Mouse (Mus musculus) heart, adult 11 months (tissue): ENCODE measurements at regions not wholly inside any gene's neighbourhood (a gene's known extent, or its start where the extent isn't known, plus 50 kb on each side); places are given as distances from the start of the nearest gene placed in this dataset.

Source experiments
- DNase-seq: peaks from one replicate; pipeline ENCODE4 v3.0.0; 2022

DNA sequence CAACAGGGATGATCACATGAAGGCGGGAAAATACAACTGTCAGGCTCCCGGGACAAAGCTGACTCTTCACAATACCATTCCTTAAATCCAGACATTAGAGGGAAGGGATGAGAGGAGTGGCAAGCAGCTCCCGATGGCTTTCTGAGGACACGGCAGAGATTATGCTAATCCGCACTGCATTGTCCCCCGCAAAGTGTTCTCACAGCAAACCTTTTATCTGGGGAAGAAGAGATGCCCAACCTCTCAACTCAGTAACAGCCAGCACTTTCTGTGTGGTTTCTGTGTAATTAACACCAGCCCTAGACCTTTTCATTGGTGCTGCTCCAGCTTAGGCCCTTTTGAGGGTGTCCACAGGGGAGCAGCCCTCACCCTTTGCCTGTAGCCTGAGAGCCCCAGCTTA lies 137.9 kb downstream of the Barhl2 start:
- no peak for DNase-seq

DNA sequence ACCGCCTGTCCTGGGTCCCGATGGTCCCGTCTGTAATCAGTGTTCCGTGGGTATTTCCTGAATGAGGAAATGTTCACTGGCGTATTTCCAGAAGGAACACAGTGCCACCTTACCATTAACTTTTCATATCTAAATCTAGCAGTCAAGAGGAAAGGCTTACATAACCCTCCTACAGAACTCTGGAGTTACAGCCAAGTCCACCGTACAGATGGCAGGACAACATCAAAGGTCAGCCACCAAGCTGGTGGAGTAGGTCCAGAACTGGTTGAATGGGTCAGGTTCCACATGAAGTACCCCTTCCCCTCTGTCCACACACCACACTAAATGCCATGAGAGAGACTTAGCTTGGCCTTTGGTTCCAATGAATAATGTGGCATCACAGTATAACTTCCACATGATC lies 139.7 kb downstream of the Barhl2 start:
- no peak for DNase-seq

DNA sequence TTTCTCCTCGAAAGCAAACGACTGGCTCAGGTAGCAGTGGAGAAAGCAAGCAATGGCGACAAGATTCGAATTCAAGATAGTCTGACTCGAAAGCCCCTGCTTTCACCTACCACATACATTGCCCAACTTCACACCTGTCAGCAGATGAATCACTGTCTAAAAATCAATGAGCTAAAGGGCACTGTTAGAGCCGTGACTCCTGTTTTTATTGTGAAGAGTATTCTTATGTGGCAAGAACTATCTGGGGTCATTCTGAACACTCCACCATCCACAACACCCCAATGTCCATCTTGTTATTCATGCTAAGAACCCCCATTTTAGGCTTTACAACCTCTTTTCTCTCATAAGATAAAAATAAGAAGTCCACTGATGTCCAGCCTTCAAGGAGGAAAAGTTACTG lies 144.1 kb downstream of the Barhl2 start:
- DNase-seq = peak; percentile 43

DNA sequence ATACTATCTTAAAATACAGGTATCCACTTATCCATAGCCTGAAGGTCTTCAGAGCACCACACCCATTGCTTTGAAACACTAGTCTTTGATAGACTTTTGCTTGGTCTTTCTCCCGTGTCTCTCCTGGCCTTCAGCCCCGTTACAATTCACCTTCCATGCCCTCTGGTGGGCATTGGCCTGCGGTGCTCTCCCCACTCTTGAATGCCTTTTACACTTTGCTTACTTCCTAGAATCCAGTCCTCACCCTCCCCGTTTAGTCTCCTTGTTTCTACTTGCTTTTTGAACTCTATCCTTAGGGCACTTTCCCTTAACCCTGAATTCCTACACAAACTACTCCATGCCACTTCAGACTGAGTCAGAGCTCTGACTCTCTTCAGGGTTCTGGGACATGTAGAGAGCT lies 156.6 kb downstream of the Barhl2 start:
- DNase-seq = peak; percentile 43

DNA sequence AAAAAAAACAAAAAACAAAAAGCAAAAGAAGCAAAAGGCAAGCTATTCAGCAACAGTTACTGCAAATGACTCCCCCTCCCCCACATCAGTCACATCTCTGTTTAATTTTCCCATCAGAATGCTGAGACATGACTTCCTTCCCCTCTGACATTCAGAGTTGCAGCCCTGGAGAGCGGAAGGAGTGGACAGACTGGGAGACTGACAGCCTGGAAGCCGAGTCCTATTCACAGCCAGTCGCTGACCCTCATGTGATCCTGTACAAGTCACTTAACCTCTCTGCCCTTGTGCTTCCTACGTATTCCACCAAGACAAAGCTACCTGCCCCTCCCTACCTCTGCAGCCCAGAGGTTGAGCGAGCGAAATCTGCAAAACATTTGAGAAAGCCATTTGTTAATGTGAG lies 161.2 kb downstream of the Barhl2 start:
- peak; percentile 55 for DNase-seq

DNA sequence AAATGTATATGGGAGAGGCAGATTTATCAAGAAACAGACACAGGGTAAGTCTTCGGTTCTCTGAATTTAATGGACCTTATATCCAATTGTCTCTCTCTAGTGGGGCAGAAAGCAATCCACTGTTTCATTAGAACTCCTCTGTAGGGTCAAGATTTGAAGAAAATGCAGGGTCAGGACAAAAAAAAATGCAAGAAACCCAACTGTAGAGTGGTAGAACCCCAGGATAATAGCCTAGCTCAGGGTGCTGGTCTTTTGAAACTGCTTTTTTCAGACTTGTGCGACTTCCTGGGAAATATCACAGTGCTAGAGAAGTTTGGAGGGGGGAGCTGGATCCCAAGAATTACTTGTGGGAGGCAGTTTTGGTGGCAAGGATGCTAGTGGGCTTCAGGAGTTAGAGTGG lies 162.0 kb downstream of the Barhl2 start:
- DNase-seq = peak; percentile 41

DNA sequence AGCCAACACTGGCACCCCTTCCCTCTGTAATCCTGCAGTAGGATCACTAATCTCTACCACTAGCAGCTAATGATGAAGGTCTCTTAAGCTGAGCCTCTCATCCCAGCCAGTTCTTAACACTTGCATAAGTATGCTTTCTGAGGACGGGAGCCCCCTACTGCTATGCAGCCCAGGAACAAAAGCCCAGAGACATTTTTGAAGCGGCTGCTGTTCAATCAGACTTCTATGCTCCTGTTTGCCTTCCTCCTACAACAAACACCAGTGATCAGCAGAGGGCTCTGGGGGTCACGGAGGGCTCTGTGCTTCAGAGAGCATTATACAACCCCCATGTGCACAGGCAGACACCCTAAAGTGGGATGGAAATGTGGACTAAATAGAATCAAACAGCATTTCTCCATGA lies 162.4 kb downstream of the Barhl2 start:
- DNase-seq = peak; percentile 46

DNA sequence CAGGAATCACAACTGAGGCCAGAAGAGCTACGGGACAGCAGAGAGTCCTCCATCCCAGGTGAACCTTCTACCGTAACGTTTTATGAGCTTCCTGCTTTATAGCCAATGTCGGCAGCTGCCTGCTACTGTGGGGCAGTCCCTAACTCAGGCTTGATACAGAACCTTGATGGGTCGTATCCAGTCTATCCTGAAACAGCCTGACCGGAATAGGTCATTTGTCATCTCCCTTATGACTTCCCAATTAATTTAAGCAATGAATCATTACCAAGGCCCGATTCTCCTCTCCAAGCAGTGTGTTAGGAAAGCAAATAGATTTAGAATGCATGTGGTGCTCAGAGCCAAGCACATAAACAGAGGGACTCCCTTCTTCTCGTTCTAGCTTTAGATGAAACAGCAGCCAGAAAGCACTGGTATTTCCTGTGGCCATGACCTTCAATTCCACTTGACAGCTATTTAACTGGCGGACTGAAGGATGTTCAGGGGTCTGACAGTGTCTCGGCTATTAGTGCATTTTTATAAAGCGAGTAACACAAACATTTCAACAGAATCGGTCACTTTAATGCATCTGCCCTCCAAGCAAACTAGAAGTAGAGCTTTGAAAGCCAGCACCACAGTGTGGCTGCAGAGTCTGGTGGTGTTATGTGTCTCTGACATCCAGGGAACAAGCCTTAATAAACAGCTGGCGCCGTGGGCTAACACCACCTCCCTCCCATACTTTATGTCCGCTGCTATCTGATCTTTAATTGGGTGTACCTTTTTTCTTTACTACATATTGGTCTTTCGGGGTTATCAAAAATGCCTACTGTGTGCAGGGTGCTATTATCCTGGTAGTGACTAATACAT lies 165.4 kb downstream of the Barhl2 start:
- peak; percentile 64 for DNase-seq

DNA sequence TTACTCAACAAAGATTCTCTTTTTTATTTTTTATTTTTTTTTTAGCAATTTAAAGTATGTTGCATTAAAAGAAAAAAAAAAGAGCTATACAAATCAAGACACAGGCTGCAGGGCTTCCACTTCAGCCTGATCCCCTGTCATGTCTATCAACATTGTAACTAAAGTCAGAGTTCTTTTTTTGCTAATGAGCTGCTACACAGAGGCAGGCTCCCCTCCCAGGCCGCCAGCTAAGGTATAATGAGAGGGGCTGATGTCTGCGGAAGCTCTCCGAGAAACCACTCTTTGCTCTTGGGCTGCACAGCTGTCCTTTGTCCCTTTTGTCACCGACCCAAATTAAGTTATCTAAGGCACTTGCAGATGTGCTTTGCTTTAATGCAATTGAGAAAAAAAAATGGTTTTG lies 172.8 kb downstream of the Barhl2 start:
- DNase-seq = peak; percentile 39

DNA sequence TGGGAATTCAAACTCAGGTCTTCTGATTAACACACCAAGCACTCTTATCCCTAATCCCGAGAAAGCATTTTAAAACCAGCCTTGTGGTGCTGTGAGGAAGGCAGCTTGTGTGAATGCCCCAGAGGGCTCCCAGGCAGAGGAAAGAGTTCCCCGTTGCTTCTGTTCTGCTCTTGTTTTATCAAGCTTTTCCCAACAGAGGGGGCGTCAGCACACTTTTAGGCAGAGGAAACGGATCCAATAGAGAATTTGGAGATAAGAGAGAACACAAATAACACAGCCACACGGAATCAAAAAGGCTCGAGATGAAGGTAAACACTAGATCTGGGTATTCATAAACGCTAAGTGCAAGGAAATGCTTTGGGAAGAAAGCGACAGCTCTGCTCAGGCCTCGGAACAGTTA lies 173.2 kb downstream of the Barhl2 start:
- DNase-seq = peak; percentile 44

DNA sequence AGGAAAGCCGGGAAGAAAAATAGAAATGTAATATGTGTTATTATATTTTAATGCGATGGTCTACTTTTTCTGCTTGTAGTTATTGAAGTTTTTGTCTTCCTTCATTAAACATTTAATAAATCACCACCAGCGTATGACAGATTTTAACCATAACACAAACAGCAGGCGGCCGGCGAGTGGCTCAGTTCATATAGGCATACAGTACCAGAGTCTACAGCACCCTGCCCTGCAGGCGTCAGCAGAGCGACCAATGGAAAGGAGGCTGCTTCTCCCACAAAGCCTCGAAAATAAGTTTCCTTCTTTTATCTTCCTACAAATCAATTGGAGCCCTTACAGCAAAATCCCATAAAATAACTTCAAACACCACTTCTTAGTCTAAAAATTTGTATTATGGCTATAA lies 175.3 kb downstream of the Barhl2 start:
- DNase-seq = peak; percentile 25

DNA sequence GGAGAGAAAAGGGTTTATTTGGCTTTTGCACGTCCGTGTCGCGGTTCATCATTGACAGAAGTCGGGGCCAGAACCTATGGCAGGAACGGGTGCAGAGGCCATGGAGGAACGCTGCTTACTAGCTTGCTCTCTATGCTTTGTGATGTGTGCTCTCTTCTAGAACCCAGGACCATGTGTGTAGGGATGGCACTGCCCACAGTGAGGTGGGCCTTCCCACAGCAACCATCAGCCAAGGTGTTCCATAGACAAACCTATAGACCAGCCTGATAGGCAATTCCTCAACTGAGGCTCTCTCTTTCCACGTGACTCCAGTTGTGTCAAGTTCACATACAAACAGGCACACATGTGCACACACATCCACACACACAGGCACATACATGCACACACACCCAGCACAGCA lies 180.2 kb downstream of the Barhl2 start:
- DNase-seq = no peak

DNA sequence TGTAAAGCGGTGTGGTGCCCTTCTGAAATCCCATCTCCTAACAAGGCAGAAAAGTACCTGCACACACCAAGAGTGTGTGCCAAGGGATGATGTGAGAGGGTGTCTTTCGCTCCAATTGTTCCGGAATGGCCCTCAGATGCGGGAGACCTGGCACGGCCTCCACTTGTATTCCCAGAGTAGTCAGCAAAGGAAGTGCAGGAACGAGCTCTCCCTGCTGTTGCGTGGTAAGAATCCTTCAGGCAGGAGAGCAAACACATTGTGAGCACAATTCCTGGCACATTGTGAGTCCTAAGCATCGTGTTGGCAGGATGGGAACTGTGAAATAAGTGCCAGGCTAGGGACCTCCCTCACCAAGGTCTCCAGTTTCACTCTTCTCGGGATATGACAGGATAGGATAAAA lies 180.7 kb downstream of the Barhl2 start:
- no peak for DNase-seq

DNA sequence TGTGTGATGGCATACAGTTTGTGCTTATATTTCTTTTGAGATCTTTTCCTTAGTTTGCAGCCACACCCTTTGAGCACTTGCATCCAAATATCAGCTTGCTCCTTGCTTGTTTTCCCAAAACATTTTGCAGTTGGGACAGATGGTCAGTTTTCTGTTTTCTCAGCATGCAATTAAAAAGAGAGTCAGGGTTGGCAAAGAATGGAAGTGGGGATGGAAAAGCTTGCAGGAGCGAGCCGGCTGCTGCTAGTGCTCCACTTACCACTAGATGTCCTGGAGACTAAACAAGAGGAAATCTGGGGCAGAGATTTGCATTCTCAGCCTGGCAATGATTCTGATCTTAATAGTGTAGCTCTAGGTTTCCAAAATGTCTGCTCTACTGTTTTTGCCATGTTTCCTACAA lies 181.8 kb downstream of the Barhl2 start:
- no peak for DNase-seq

DNA sequence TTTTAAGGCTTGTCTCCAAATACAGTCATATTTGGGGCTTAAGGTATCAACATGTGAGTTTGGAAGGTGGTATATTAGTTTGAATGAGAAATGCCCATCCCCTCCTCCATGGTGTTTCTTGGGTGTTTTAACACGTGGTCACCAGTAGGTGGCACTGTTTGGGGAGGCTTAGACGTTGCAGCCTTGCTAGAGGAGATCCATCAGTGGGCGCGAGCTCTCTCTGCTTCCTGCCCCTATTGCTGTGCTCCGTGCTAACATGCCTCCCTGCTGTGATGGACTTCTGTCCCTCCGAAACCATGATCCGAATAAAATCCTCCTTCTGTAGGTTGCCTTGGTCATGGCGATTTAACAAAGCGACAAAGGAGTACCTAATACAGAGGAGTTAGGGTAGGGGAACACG lies 183.3 kb downstream of the Barhl2 start:
- no peak for DNase-seq

DNA sequence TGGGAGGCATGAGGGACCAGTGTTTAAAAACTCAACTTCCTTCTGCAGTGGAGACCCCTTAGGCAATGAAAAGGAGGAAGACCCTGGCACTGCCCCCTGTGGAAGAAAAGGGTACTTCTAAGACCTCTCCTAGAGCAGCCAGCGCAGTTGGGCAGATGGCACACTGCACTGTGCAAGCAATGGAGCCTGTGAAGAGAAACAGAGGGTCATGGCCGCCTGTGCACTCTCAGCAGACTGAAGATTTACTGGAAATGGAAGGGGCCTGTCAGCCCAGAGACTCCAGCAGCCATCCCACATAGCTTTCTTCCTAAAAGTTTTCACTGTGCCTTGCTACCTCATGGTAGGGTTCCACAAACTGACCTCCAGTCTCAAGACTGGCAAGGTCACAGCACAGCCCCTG lies 193.4 kb downstream of the Barhl2 start:
- DNase-seq = no peak

DNA sequence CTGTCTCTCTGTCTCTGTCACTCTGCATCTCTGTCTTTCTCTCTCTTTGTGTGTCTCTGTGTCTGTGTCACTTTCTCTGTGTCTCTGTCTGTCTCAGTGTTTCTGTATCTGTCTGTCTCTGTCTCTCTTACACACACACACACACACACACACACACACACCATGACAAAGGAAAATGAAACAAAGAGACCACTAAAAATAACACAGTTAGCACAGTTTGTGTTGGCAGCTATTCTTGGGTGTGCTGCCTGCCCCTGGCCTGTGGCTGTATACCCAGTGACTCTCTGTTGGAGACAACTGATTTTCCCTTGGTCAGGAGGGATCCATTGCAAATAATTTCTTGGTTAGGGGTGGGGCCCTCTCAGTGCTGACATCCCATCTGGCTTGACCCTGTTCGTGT lies 200.8 kb downstream of the Barhl2 start:
- DNase-seq = no peak

DNA sequence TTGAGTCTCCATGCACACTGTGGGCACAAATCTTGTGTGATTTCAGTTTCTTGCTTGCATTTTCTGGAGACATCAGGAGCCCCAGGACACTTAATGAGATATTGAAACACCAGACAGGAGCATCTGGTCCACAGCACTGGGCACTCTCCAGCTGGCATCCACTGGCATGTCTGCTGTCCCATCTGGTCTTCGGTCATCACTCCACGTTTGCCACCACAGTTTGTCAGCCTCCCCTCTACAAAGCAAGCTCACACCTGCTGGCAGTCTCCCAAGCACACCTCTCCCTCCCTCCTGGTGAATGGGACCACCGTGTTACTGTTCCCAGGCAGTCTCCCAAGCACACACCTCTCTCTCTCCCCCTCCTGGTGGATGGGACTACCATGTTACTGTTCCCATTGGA lies 228.8 kb downstream of the Barhl2 start:
- peak; percentile 69 for DNase-seq

DNA sequence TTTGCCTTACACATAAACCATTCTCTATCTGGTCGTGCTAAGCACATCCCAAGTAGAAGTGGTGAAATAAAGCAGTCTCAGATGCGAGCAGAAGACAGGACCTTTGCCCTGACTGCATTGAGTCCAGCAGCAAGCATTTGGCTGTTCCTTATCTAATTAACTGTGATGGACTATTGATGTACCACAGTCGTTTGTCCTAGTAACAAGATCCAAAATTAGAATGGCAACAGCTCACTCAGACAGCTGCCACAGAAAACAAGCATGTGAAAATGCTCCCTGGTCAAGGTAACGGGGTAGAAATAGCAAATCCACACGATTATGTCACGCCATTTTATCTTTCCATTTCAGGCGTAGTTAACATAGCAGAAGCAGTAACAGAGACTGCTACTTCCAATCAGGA lies 233.8 kb downstream of the Barhl2 start:
- DNase-seq = peak; percentile 85

DNA sequence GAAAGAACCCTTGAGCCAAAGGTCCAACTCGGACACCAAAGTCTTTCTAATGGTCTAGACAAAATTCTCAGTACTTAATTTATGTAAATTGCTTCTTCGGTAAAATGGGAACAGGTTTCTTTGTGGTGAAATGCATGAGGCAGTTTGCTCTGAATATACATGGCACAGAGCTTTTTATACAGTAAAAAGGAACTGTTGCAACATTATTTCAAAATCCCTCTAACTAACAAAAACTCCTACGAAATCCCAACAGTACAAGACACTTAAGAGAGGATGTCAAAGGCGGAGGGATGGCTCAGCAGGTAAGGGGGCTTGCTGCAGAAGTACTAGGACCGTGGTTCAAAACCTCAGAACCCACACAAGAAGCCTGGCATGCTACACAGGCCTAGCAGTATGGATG lies 248.4 kb downstream of the Barhl2 start:
- DNase-seq = no peak

DNA sequence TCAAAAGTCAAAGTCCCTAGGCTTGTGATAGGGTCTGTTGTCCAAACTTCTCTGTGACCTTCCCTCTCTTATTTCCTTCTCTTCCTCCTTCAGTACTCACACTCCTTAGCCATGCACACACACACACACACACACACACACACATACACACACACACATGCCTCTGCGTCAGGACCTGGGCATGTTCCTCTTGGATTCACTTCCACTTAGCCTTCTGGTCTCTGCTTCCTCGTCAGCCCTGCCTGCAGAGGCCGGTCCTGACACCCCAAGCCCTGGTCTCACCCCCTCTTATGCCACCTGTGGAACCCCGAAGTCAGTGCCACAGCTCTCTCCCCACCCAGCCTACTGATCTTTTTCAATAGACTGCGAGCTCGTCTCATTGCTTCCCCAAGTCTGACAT lies 250.3 kb downstream of the Barhl2 start:
- peak; percentile 44 for DNase-seq

DNA sequence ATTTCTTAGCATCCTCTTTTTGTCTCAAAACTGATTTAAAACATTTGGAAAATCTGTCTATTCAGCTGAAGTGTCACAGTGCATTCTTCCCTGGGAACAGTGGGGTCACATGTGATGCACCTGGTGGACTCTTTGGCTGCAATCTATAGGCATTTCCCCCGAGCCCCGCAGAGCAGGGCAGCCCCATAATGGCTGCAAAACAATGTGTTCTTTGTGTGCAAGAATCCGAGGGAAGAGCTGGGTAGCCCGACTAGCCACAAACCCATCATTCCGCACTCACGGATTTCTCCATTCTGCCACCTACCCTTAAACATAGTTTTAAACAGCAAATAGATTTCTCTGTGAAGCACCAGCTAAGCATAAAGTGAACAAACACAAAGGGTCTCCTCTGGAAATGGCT lies 252.2 kb downstream of the Barhl2 start:
- peak; percentile 63 for DNase-seq

DNA sequence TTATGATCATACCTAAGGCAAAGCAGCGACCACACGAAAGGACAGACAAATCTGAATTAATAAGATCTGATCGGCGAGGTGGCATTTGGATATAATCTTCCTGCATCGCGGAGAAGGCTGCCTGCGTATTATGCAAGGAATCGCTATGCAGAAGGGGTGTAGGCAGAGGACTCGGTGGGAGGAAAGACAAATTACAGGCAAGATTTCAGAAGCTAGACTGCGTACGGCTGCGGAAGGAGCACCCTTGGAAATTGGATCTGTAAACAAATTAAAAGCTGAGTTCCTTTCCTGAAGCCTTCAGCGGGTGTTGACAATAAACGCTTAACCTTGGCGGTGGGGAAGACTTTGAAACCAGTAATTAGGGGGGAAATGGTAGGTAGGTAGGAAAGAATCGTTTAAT lies 257.3 kb downstream of the Barhl2 start:
- DNase-seq = peak; percentile 49

DNA sequence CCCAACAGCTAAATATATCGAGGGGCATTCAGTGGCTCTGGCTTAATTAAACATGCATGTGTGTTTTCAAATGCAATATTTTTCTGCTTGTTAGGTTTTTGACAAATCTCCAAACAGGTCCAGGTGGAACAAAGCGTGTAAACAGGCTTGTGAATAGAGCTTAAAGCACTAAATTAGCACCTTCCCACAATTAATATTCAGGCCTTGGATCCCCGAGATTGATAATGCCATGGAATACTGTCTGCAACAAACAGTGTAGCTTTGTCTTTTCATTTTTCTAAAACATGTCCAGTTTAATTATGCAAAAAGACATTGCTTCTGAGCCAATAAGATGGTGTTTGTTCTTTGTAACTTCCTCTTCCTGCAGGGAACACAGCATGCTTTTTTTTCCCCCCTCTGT lies 258.9 kb downstream of the Barhl2 start:
- peak; percentile 10 for DNase-seq

DNA sequence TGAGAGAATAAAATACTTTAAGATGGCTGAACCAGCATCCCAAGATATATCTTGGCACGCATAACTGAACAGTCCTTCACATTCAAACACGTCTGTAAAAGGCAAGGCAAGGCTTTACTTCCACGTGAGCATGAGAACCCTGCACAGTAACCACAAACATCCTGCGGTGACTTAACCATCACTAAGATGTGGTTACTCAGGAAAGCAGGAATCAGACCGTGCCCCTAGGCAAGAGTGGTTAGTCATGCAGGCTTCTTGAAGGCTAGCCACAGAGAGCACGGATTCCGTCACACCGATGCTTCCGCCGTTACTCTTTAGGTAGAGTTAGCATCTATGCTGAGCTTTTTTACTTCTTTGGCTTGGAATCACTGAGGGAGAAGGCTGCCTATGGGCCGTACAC lies 266.8 kb downstream of the Barhl2 start:
- no peak for DNase-seq
